Mouse (Mus musculus) spleen, postnatal 14 days (tissue): ENCODE measurements around the gene Lcp1.

ENCODE experiments used
- DNase-seq, 2 experiments: peaks; one replicate each; pipeline ENCODE4 v3.0.0; 2021 to 2022; ENCODE audit warnings: low spot score in 2 of 2

Lcp1 gene

GRCm38 (mm10) chr14:75176425-75177045 lies 45.6 kb downstream of the Lcp1 start:
- peak; percentile 29 to 39 for DNase-seq

GRCm38 (mm10) chr14:75177400-75177799 lies 46.5 kb downstream of the Lcp1 start:
- no peak for DNase-seq

GRCm38 (mm10) chr14:75178384-75178793 lies 47.5 kb downstream of the Lcp1 start:
- DNase-seq, result peak; percentile 38 to 62

GRCm38 (mm10) chr14:75178801-75179211 lies 47.9 kb downstream of the Lcp1 start:
- peak; percentile 28 to 41 for DNase-seq

GRCm38 (mm10) chr14:75179255-75179963 lies 48.5 kb downstream of the Lcp1 start:
- peak; percentile 32 to 45 for DNase-seq

- DNase-seq, result no peak
Measured at GRCm38 (mm10) chr14:75180551-75180978, 49.7 kb downstream of the Lcp1 start.

- DNase-seq, result no peak
Measured at GRCm38 (mm10) chr14:75181062-75181935, 50.4 kb downstream of the Lcp1 start.

- DNase-seq, result no peak
Measured at GRCm38 (mm10) chr14:75182378-75182777, 51.5 kb downstream of the Lcp1 start.

- DNase-seq, result no peak
Measured at GRCm38 (mm10) chr14:75182831-75183230, 51.9 kb downstream of the Lcp1 start.

GRCm38 (mm10) chr14:75184069-75184790 lies 53.3 kb downstream of the Lcp1 start:
- DNase-seq, result no peak

- no peak for DNase-seq
Measured at GRCm38 (mm10) chr14:75185796-75186594, 55.1 kb downstream of the Lcp1 start.

GRCm38 (mm10) chr14:75186858-75187415 lies 56.0 kb downstream of the Lcp1 start:
- DNase-seq, result no peak

- no peak for DNase-seq
Measured at GRCm38 (mm10) chr14:75188521-75188920, 57.6 kb downstream of the Lcp1 start.

GRCm38 (mm10) chr14:75189031-75189430 lies 58.1 kb downstream of the Lcp1 start:
- DNase-seq, result no peak

GRCm38 (mm10) chr14:75190683-75191082 lies 59.8 kb downstream of the Lcp1 start:
- DNase-seq, result no peak

- no peak for DNase-seq
Measured at GRCm38 (mm10) chr14:75192427-75192826, 61.5 kb downstream of the Lcp1 start.

- no peak for DNase-seq
Measured at GRCm38 (mm10) chr14:75192858-75193257, 62.0 kb downstream of the Lcp1 start.

GRCm38 (mm10) chr14:75195530-75195929 lies 64.6 kb downstream of the Lcp1 start:
- DNase-seq, result no peak

- DNase-seq, result peak in 1 of 2 experiments; percentile 63
Measured at GRCm38 (mm10) chr14:75197027-75197426, 66.1 kb downstream of the Lcp1 start.

GRCm38 (mm10) chr14:75197660-75198059 lies 66.8 kb downstream of the Lcp1 start:
- no peak for DNase-seq
